Mouse (Mus musculus) gastrocnemius, adult 2 months (tissue): ENCODE measurements around the gene Uqcc2. TPM values are rescaled to one million over a fixed set of nuclear protein-coding genes. Genes with fewer than 3 reads are reported as not detected.

Source experiments
- DNase-seq: peaks from one replicate; pipeline ENCODE4 v3.0.0; 2022
- H3K27ac ChIP-seq: fragments of 200-600 bp; 2 replicates; pipeline ENCODE4 v1.8.1; 2022; ENCODE audit warnings: mild to moderate bottlenecking
- H3K4me3 ChIP-seq: fragments of 200-600 bp; 2 replicates; pipeline ENCODE4 v1.8.1; 2022; ENCODE audit warnings: mild to moderate bottlenecking, moderate library complexity
- CTCF ChIP-seq: fragments of 200-600 bp; IDR thresholded peaks from 2 replicates; pipeline ENCODE4 v1.8.1; 2022; ENCODE audit warnings: antibody characterized with exemption, mild to moderate bottlenecking, moderate library complexity
- intact Hi-C: fragments of 180-260 bp; cut with DNase I; formaldehyde crosslinking; loops from one replicate; pipeline ENCODE4 v1.15.1; 2025
- total RNA-seq, 2 experiments: library from RNA; stranded (reverse); gene quantifications; 2 replicates each; pipeline ENCODE4 v1.2.3; 2021

The Uqcc2 gene
- total RNA-seq, 2 experiments from 2014 or later, result 405 to 424 TPM

DNA sequence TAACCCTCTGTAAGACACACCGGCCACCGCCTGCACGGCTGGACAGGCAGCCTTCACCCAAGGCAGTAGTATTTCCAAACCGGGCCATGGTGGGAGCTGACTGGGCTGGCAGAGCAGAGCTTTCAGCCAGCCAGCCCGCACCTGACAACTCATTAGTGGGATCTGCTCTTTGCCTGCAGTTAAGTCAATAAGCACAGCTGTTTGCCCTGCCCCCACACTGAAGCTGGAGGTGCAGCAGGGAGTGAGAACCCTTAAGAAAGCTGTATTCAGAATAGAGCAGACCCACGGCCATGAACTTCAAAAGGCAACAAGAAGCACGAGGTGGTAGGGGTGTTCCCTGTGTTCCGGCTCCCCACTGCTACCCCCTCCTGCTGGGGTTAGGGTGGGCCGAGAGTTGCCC is 3.5 kb downstream of the Uqcc2 start:
- no peak for DNase-seq
- H3K27ac ChIP-seq, result no peak overlapping the region
- TF ChIP-seq CTCF, result no peak
- no peak overlapping the region for H3K4me3 ChIP-seq
- intact Hi-C loops, result loop anchor here (5.0 to 10.0 kb wide), 2 partner anchors 72 to 385 kb away; partner anchors contain the start of gene Lemd2

DNA sequence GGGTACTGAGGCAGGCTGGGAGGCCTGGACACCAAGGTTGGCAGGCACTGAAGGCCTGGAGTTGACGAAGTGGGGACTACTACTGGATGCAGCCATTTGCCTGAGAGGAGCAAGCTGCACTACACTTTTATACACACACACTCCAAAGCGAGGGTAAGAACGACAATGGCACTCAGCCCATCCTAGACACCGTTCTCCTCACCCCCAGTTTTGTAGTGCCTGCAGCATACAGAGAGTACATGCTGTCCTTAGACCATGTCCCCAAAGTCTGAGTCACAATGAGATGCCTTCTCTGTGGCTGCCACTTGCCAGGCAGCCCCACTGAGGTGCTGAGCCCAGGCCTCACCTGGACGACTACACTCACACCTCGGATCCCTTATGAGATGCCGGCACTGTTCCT is 3.9 kb downstream of the Uqcc2 start:
- no peak for DNase-seq
- Histone ChIP-seq H3K27ac (no peak overlapping the region), H3K4me3 (no peak overlapping the region)
- TF ChIP-seq CTCF, result no peak
- intact Hi-C loops, result loop anchor here (5.0 to 10.0 kb wide), 2 partner anchors 72 to 385 kb away; partner anchors contain the start of gene Lemd2

DNA sequence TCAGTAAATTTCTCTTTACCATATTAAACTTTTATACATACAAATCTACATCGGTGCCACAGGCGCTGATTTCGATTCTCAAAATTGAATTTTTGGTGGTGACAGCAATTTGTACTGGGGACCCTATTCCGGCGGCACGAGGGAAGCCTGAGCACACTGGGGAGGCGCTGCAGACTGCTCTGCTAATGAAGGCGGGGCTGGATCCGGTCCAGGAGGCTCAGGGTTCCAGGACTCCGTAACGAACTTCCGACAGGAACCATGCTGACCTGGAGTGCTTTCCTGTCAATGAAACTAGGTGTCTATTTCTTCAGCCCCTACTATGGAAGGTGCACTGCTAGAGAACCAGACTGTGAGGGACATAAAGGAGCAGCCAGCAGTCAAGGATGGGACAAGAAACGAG is 4.4 kb downstream of the Uqcc2 start:
- H3K27ac ChIP-seq, result no peak overlapping the region
- H3K4me3 ChIP-seq, result no peak overlapping the region
- DNase-seq, result no peak
- no peak for TF ChIP-seq CTCF
- intact Hi-C loops, result no loop called here

DNA sequence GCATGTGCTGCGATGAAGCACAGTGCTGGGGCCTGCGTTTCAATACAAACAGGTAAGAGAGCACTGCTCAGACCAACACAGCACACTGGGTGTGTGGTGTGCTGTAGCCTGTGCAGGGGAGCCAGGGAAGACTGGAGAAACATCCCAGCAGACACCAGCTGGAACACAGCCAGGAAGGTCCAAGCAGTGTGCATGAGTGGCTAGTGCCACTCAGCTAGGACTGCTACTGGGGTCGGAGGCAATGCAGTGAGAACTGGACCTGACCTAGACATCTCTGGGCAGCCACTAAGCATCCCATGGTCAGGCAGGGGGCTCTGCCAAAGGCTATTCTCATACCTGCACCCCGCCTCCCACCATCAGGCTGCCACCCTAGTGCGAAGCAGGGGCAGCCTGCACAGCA is 5.5 kb downstream of the Uqcc2 start:
- Histone ChIP-seq H3K4me3 (no peak overlapping the region), H3K27ac (no peak overlapping the region)
- intact Hi-C loops, result no loop called here
- no peak for TF ChIP-seq CTCF
- DNase-seq, result no peak

DNA sequence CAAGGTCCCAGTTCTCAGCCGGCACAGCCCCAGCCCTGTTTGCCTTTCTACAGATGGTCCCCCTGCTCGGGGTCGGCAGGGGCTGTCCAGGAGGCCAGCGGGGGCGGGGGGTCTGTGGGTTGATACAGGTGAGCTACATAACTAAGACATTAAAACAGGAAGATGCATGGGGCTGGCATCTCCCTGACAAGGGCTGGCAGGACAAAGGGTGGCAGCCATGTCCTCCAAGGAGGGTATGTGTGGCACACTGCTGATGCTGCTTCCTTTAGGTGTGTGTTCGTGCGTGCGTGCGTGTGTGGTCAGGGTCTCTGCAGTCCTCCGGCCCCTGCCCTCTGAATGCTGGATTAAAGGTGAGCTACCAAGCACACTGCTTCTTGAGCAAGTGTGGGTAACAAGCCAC is 6.7 kb downstream of the Uqcc2 start:
- intact Hi-C loops, result no loop called here
- no peak overlapping the region for H3K27ac ChIP-seq
- DNase-seq, result no peak
- no peak for TF ChIP-seq CTCF
- H3K4me3 ChIP-seq, result no peak overlapping the region

DNA sequence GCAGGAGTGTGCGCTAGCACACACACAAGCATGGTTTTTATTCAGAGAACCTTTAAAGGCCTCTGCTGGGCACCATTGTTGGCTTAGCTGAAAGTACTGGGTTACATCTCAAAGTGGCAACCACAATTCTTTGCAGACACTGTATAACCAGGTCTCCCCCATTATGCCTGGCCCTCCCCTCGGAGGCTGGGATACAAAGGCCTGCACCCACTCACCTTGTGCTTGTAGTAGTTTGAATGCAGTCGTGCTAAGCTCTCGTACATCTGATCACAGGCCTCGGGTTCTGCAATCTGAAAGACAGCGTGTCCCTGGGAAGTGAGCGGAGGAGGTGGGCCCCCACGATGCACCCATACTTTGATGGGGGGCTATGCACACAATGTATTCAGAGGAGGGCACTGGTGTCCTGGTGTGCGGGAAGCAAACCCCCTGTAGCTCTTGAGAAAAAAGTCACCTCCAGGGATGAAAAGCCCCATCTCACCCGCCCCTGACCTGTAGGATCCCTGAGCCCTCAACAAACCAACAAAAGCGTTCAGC is 8.0 kb downstream of the Uqcc2 start:
- no peak overlapping the region for H3K4me3 ChIP-seq
- intact Hi-C loops, result loop anchor here (1.0 kb wide), 1 partner anchor 92 kb away; no protein-coding TSS in a partner anchor
- no peak for TF ChIP-seq CTCF
- peak overlapping the region; percentile 59 for H3K27ac ChIP-seq
- DNase-seq, result no peak

DNA sequence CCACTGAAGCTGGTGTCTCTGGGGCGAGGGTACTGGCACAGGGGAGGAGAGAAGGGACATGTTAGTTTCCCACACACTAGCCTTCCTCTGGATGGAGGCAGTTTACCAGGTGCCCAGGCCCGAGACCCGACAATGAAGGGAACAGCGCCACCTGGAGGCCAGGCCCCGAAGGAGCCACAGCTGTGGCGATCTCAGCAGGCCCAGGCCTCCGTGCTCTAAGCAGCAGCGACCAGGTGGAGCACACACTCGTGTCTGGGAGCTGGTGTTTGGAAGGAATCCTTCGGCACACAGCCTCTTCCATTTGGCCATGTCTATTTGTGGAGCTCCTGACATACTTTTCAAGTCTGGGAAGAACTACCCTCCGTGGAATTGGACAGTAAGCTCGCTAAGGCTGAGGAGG is 8.5 kb downstream of the Uqcc2 start:
- peak; percentile 86 for DNase-seq
- intact Hi-C loops, result loop anchor here (1.0 kb wide), 1 partner anchor 92 kb away; no protein-coding TSS in a partner anchor
- Histone ChIP-seq H3K27ac (peak overlapping the region; percentile 59), H3K4me3 (no peak overlapping the region)
- peak; percentile 90 for TF ChIP-seq CTCF

DNA sequence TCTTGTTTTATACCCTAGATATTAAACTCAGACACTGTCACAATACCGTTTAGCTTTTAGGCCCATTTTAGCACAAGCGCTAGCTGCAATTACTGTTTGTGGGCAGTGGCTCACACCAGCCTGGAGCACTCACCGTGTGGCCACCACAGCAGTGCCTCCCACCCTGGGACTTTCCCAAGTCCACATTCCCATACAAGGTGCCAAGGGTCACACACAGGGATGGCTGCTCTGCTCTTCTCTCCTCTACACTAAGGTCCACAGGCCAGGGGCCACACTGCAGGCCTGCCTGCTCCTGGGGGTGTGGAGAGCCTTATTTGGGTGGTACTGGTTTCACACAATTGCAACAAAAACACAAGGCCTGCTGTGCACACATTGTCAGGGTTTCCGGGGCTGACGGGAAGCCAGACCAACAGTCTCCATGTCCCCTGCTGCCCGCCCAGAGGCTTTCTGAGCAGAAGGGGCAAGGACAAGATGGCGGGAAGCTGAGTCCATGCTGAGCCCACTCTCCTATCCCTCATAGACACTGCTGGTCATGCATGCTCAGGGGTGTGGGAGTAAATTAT is 9.8 kb downstream of the Uqcc2 start:
- no peak for DNase-seq
- H3K4me3 ChIP-seq, result no peak overlapping the region
- no peak for TF ChIP-seq CTCF
- peak overlapping the region; percentile 48 for H3K27ac ChIP-seq
- intact Hi-C loops, result no loop called here

DNA sequence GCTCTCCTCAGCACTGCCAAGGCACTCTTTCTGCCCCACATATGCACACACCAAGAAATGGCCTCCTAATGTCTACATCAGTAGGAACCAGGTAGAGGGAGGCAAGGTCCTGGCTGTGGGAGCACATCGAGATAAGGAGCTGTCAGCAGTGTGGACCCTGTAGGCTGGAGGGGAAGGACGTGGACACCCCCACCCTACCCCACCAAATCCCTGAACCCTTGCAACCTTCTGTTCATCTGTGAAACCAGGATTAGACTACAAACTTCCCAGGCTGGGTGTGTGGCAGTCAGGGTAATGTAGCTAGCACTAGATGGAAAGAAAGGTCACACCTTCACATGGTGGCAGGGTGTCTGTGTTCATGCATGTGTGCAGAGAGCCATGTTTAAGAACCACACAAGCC is 10.6 kb downstream of the Uqcc2 start:
- Histone ChIP-seq H3K4me3 (no peak overlapping the region), H3K27ac (no peak overlapping the region)
- intact Hi-C loops, result no loop called here
- no peak for TF ChIP-seq CTCF
- DNase-seq, result no peak

DNA sequence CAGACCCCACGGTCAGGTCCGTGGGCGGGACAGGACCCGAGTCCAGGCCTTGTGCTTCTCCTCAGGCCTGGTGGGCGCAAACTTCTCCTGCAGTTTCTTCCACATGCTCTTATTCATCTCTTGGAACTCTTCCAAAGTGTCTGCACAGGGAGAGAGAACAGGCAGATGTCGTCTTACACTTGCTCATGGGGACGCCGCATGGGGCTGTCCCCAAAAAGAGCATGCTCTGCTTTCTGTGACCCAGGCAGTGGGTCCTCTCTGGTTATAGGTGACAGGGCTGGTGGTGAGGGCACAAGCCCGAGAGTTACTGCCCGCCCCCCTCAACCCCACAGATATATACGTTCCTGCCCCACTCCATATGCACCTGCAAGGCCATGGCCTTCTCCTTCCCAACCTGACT is 11.0 kb downstream of the Uqcc2 start:
- no peak for DNase-seq
- H3K27ac ChIP-seq, result no peak overlapping the region
- no peak for TF ChIP-seq CTCF
- no peak overlapping the region for H3K4me3 ChIP-seq
- intact Hi-C loops, result no loop called here

DNA sequence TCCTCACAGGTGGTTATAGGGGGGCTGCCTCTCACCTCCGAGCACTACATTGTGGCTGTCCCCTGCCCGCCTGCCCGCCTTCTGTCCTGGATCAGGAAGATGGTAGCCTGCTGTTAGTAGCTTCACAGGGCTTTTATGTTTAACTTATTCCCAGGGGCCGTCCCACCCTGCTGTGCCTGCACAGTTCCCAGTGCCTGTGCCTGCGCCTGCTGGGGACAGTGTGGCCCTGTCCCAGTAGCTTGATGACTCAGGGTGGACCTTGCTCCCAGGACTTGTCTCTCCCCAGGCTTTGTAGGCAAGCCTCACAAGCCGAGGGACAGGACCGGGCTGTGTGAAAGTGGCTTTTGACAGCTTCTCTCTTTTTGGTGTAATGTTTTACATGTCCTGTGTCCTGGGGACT is 11.9 kb downstream of the Uqcc2 start:
- no peak for DNase-seq
- intact Hi-C loops, result no loop called here
- no peak overlapping the region for H3K4me3 ChIP-seq
- TF ChIP-seq CTCF, result no peak
- H3K27ac ChIP-seq, result no peak overlapping the region

DNA sequence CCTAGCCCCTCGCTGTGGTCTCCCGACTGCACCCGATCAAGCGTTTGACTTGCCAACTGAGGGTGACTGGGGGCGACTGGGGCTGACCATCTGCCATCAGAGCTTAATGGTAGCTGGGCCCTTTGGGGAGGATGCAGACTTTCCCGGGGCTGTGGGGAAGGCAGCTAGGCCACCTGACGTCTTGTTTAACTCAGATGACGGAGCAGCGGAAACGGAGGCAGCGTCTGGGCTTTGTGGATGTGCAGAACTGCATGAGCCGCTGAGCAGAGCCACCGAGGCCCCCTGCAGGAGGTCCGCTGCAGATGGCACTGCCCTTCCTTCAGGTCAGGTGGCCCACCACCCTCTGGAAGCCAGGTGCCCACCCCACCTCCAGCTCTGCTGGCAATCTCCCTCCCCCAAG is 12.4 kb downstream of the Uqcc2 start:
- no peak for DNase-seq
- intact Hi-C loops, result no loop called here
- no peak for TF ChIP-seq CTCF
- no peak overlapping the region for H3K27ac ChIP-seq
- no peak overlapping the region for H3K4me3 ChIP-seq

DNA sequence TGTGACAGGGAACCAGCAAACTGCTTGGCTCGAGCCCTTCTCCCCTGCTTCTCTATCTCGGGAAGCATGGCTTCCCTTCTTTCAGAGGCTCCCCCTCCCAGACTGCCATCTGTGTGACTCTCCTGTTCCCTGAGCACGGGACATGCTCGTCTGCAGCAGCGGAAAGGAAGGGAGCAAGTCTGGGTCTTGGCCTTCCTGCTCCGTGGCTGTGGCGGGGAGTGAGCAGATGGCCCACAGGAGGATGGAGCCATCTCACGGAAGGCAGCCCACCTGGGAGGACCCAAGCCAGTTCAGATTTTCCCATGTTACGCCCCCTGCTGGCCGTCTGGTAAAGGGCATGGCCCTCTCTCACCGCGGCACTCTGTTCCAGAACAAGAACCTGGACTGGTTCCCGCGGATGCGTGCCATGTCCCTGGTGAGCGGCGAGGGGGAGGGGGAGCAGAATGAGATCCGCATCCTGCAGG is 13.1 kb downstream of the Uqcc2 start:
- DNase-seq, result peak; percentile 88
- Histone ChIP-seq H3K4me3 (0 out of 2 replicates have a peak overlapping the region, but pooled peaks have one; percentile 11), H3K27ac (no peak overlapping the region)
- intact Hi-C loops, result no loop called here
- peak; percentile 90 for TF ChIP-seq CTCF

DNA sequence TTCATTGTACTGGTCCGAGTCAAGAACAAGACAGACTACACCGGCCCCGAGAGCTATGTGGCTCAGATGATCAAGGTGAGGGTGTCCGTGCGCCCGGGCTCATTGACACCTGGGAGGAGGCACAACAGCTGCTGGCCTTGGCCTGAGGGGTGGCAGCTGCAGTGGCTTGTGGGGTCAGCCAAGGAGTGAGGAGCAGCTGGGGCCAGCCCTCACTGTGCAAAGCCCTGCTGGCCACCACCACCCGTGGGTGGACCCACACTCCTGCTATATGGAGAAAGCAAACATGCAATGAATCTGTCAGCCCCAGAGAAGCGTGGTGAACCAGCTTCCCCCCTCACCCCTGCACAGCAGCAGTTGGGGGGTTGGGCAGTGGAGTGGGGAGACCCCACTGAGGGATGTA is 13.8 kb downstream of the Uqcc2 start:
- intact Hi-C loops, result no loop called here
- TF ChIP-seq CTCF, result no peak
- H3K27ac ChIP-seq, result no peak overlapping the region
- H3K4me3 ChIP-seq, result no peak overlapping the region
- no peak for DNase-seq
